Mouse (Mus musculus) kidney, postnatal 36 days (tissue): ENCODE data around the gene Ifna7.
"Not testable (repeated sequence)": the region's sequence is repeated elsewhere in the genome, so short reads cannot be mapped to it uniquely, and the experiment has no call there.

Source experiments
- DNase-seq, 2 experiments: peaks; one replicate each; pipeline ENCODE4 v3.0.0; 2021 to 2022; ENCODE audit warnings: mixed read lengths in 2 of 2

Gene Ifna7

DNA sequence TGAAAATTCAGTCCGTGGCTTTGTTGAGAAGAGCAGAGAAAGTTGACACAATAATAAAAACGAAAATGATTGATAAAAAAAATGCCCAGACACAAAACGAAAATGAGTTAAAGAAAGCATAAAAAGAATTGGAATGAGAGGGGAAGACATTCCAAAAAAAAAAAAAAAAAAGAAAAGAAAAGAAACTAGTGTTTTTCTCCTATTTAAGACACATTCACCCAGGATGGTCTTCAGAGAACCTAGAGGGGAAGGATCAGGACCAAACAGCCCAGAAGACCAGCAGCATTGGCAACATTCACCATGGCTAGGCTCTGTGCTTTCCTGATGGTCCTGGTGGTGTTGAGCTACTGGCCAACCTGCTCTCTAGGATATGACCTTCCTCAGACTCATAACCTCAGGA lies at the start of gene Ifna7:
Gene Ifna7, plus strand, starts transcription at position 301 of the 400 bp plus-strand sequence.
- no peak for DNase-seq

- not testable (repeated sequence) for DNase-seq
Observed at GRCm38 (mm10) chr4:88773534-88773933, 42.5 kb upstream of the Ifna7 start, which contains the start of gene Gm13290. Gene Gm13290, plus strand, starts transcription at chr4:88773834.

DNA sequence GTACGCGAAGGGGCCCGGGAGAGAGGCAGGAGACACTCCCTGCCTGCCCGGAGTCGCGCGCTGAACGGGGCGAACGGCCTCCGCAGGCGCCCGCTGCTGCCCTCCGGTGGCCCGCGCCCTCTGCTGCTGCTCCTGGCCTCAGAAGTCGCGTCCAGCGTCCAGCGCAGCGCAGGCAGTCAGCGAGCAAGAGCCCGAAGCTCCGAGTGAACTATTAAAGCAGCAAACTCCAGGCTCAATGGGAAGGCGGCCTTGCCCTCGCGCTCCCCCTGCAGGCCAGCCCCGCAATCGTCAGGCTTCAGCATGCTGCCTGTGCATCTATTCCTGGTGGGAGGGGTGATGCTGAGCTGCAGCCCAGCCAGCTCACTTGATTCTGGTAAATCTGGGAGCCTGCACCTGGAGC lies 39.4 kb upstream of the Ifna7 start, which contains the start of gene Gm13289:
Gene Gm13289, plus strand, starts transcription at position 301 of the 400 bp plus-strand sequence.
- not testable (repeated sequence) for DNase-seq

DNA sequence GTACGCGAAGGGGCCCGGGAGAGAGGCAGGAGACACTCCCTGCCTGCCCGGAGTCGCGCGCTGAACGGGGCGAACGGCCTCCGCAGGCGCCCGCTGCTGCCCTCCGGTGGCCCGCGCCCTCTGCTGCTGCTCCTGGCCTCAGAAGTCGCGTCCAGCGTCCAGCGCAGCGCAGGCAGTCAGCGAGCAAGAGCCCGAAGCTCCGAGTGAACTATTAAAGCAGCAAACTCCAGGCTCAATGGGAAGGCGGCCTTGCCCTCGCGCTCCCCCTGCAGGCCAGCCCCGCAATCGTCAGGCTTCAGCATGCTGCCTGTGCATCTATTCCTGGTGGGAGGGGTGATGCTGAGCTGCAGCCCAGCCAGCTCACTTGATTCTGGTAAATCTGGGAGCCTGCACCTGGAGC lies 36.5 kb upstream of the Ifna7 start, which contains the start of gene Gm13272:
Gene Gm13272, plus strand, starts transcription at position 301 of the 400 bp plus-strand sequence.
- not testable (repeated sequence) for DNase-seq

DNA sequence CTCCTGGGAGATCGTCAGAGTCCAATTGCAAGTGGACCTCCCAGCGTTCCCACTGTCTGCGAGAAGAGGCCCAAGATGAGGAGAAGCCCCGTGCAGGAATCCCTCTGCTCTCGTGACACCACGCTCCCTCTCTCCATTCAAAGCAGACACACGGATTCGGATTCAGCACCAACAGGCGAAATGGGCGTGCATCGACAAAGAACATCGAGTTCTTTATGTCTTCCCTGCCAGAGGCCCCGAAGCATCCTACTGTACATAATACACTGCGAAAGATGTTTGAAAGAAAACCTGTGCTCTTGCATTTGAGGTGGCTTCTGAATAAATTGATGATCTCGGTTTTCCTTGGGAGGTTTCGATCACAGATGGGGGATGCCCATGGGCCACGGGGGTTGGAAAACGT lies 35.7 kb upstream of the Ifna7 start:
- not testable (repeated sequence) for DNase-seq

GRCm38 (mm10) chr4:88781831-88782230 lies 34.2 kb upstream of the Ifna7 start, which contains the start of gene Ifnz:
Gene Ifnz, plus strand, starts transcription at chr4:88782131.
- not testable (repeated sequence) for DNase-seq

DNA sequence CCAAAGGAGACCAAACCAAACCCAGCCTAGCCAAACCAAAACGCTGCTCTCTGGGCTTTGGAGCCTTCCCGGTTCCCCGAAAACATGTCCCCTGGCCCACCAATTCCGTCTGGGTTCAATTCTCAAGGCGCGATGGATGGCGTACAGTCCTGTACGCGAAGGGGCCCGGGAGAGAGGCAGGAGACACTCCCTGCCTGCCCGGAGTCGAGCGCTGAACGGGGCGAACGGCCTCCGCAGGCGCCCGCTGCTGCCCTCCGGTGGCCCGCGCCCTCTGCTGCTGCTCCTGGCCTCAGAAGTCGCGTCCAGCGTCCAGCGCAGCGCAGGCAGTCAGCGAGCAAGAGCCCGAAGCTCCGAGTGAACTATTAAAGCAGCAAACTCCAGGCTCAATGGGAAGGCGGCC lies 33.7 kb upstream of the Ifna7 start:
- DNase-seq, result peak; percentile 19 to 28

DNA sequence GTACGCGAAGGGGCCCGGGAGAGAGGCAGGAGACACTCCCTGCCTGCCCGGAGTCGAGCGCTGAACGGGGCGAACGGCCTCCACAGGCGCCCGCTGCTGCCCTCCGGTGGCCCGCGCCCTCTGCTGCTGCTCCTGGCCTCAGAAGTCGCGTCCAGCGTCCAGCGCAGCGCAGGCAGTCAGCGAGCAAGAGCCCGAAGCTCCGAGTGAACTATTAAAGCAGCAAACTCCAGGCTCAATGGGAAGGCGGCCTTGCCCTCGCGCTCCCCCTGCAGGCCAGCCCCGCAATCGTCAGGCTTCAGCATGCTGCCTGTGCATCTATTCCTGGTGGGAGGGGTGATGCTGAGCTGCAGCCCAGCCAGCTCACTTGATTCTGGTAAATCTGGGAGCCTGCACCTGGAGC lies 30.6 kb upstream of the Ifna7 start, which contains the start of gene Gm13276:
Gene Gm13276, plus strand, starts transcription at position 301 of the 400 bp plus-strand sequence.
- not testable (repeated sequence) for DNase-seq

- peak; percentile 77 for DNase-seq
Observed at GRCm38 (mm10) chr4:88788402-88788801, 27.6 kb upstream of the Ifna7 start, which contains the start of gene Gm13277. Gene Gm13277, plus strand, starts transcription at chr4:88788632.

DNA sequence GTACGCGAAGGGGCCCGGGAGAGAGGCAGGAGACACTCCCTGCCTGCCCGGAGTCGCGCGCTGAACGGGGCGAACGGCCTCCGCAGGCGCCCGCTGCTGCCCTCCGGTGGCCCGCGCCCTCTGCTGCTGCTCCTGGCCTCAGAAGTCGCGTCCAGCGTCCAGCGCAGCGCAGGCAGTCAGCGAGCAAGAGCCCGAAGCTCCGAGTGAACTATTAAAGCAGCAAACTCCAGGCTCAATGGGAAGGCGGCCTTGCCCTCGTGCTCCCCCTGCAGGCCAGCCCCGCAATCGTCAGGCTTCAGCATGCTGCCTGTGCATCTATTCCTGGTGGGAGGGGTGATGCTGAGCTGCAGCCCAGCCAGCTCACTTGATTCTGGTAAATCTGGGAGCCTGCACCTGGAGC lies 24.8 kb upstream of the Ifna7 start, which contains the start of gene Gm13278:
Gene Gm13278, plus strand, starts transcription at position 301 of the 400 bp plus-strand sequence.
- not testable (repeated sequence) for DNase-seq

- peak; percentile 14 to 46 for DNase-seq
Observed at GRCm38 (mm10) chr4:88793936-88794675, 21.9 kb upstream of the Ifna7 start, which contains the start of gene Gm13275. Gene Gm13275, plus strand, starts transcription at chr4:88794487.

DNA sequence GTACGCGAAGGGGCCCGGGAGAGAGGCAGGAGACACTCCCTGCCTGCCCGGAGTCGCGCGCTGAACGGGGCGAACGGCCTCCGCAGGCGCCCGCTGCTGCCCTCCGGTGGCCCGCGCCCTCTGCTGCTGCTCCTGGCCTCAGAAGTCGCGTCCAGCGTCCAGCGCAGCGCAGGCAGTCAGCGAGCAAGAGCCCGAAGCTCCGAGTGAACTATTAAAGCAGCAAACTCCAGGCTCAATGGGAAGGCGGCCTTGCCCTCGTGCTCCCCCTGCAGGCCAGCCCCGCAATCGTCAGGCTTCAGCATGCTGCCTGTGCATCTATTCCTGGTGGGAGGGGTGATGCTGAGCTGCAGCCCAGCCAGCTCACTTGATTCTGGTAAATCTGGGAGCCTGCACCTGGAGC lies 18.9 kb upstream of the Ifna7 start, which contains the start of gene Gm13279:
Gene Gm13279, plus strand, starts transcription at position 301 of the 400 bp plus-strand sequence.
- DNase-seq, result not testable (repeated sequence)

DNA sequence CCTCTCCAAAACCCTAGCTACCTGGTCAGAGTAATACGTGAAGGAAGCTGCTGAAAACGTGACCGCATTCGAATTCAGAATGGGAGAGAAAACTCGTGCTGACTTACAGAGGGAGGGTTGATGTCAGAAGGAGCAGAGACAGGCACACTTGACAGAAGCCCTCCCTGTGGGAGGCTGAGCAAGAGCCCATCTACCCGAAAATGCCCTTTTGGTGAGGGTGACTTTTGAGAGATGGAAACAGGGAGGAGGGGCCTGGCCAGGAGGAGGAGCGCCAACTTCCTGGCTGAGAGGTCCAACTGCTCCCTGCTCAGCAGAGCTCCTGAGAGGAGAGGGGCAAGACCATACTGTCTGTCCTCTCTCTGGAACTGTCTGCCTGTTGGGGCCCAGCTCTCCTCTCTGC lies 16.7 kb upstream of the Ifna7 start, which contains the start of gene Gm13285:
Gene Gm13285, plus strand, starts transcription at position 301 of the 400 bp plus-strand sequence.
- DNase-seq, result not testable (repeated sequence)

DNA sequence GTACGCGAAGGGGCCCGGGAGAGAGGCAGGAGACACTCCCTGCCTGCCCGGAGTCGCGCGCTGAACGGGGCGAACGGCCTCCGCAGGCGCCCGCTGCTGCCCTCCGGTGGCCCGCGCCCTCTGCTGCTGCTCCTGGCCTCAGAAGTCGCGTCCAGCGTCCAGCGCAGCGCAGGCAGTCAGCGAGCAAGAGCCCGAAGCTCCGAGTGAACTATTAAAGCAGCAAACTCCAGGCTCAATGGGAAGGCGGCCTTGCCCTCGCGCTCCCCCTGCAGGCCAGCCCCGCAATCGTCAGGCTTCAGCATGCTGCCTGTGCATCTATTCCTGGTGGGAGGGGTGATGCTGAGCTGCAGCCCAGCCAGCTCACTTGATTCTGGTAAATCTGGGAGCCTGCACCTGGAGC lies 13.1 kb upstream of the Ifna7 start, which contains the start of gene Gm13287:
Gene Gm13287, plus strand, starts transcription at position 301 of the 400 bp plus-strand sequence.
- DNase-seq, result not testable (repeated sequence)

GRCm38 (mm10) chr4:88805231-88805630 lies 10.8 kb upstream of the Ifna7 start, which contains the start of gene Gm13288:
Gene Gm13288, plus strand, starts transcription at chr4:88805531.
- DNase-seq, result not testable (repeated sequence)

- peak; percentile 32 to 53 for DNase-seq
Observed at GRCm38 (mm10) chr4:88805761-88806160, 10.3 kb upstream of the Ifna7 start.

GRCm38 (mm10) chr4:88819659-88820058 lies 3.6 kb downstream of the Ifna7 start, which contains the start of gene Ifna11:
Gene Ifna11, plus strand, starts transcription at chr4:88819959.
- no peak for DNase-seq

GRCm38 (mm10) chr4:88822995-88823394 lies 7.0 kb downstream of the Ifna7 start:
- peak in 1 of 2 experiments; percentile 50 for DNase-seq

DNA sequence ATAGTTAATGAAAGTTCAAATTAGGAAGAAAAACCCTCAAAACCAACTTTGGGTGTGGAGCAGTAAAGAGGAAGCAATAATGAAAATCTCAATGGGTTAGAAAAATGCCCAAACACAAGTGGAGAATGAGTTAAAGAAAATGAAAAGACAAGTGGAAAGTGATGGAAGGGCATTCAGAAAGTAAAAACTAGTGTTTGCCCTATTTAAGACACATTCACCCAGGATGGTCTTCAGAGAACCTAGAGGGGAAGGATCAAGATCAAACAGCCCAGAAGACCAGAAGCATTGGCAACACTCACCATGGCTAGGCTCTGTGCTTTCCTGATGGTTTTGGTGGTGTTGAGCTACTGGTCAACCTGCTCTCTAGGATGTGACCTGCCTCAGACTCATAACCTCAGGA lies 11.1 kb downstream of the Ifna7 start, which contains the start of gene Ifna6:
Gene Ifna6, plus strand, starts transcription at position 301 of the 400 bp plus-strand sequence.
- not testable (repeated sequence) for DNase-seq

- DNase-seq, result peak; percentile 7 to 66
Observed at GRCm38 (mm10) chr4:88830523-88830922, 14.5 kb downstream of the Ifna7 start.

DNA sequence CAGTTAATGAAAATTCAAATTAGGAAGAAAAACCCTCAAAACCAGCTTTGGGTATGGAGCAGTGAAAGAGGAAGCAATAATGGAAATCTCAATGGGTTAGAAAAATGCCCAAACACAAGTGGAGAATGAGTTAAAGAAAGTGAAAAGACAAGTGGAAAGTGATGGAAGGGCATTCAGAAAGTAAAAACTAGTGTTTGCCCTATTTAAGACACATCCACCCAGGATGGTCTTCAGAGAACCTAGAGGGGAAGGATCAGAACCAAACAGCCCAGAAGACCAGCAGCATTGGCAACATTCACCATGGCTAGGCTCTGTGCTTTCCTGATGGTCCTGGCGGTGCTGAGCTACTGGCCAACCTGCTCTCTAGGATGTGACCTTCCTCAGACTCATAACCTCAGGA lies 19.2 kb downstream of the Ifna7 start, which contains the start of gene Ifna5:
Gene Ifna5, plus strand, starts transcription at position 301 of the 400 bp plus-strand sequence.
- DNase-seq, result not testable (repeated sequence)

DNA sequence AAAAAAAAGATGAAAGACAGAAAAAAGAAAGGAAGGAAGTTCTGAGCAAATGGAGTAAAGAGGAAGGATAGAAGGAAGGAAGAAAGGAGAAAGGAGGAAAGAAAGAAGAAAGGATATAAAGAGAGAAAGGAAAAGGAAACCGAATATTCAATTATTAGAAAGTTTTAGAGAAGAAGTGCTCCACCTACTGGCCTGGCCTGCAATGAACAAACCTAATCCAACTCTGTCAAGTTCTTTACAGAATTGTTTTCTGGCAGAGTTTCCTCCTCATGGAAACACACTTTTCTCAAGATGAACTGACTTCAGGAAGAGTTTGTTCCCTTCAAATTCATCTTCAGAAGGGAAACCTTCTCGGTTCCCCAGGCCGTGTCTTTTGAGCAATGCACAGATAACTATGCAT lies 22.8 kb downstream of the Ifna7 start:
- DNase-seq, result peak in 1 of 2 experiments; percentile 58

GRCm38 (mm10) chr4:88840058-88840457 lies 24.0 kb downstream of the Ifna7 start:
- DNase-seq, result no peak
